Mouse (Mus musculus): ENCODE data around the gene Znhit1.

DNA sequence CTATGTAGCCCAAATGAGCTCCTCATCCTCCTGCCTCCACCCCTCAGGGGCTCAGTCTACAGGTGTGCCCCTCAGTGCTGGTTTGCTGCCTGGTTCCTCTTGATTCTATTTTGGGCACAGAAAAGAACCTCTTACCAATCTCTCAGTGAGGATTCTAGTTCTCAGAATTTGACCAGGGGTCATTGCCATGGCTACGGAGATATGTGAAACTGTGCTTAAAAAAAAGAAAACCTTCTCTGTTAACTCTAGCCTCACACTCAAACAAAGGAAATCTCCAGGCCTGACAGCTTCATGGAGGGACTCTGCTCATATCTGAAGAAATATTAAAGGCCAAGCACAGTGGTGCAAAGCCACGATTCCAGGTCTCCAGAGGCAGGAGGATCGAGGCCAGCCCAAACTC lies 45.0 kb downstream of the Znhit1 start:
- TF ChIP-seq POLR2A (IDR thresholded peaks at IDR 0.05; ENCODE audit: low read depth, low read length): no peak
- no peak for TF ChIP-seq CTCF (IDR thresholded peaks at IDR 0.05; ENCODE audit: extremely low read depth, insufficient read length, insufficient replicate concordance, low read depth, low read length)
